Mouse (Mus musculus) kidney, adult 2 months (tissue): ENCODE results near the gene Klk9.

Source experiments
- CTCF ChIP-seq: fragments of 200-500 bp; conservative IDR thresholded peaks from 2 replicates; pipeline ENCODE4 v1.5.1; 2011; ENCODE audit warnings: low read depth, mild to moderate bottlenecking, control low read depth, low read length, moderate library complexity, mixed read lengths; ENCODE audit not compliant: insufficient read depth, insufficient read length
- POLR2A ChIP-seq: fragments of 200-500 bp; IDR thresholded peaks from one replicate; pipeline ENCODE4 v1.6.1; 2011; ENCODE audit warnings: low read depth, low read length, control low read depth

DNA sequence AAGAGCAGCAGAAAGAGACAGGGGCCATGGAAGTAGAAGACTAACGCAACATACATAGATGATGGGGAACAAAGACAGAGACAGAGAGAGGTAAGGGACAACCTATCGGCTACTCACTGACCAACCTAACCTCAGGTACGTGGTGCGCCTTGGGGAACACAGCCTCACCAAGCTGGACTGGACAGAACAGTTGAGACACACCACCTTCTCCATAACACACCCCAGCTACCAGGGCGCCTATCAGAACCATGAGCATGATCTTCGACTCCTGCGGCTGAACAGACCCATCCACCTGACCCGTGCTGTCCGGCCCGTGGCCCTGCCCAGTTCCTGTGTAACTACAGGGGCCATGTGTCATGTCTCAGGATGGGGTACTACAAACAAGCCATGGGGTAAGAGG lies 21.0 kb upstream of the Klk9 start:
- TF ChIP-seq CTCF, result no peak
- no peak for TF ChIP-seq POLR2A
